8 mouse cellular contexts compared by ENCODE assay signal in the genomic region with DNA sequence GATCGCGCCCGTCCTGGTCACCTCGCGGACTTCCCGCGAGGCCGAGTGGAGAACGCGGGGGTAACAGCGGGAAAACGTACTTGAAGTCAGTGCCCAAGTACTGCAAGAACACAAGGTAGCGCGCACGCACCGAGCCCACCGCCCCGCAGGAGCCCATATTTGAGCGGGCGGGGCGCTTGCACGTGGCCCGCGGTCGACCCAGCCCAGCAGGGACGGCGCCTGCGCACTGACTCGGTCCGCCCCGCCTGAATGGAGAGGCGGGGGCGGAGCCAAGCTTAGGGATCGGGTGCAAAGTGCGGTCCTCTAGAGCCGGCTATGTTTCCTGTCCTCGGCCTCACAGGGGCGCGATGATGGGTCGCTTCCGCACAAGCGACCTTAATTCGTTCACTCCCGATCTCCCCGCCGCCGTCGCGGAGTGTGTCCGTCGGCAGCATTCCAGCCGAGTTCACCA. TPM values are rescaled to one million over a fixed set of nuclear protein-coding genes. Genes with fewer than 3 reads are reported as not detected.
DNase-seq lines count a peak whose midpoint lies in the region; ATAC-seq and TF ChIP-seq lines count a peak whose summit lies in the region.

TSS of gene Pusl1 (minus strand) at position 231 of the 451 bp plus-strand sequence.
TSS of gene Acap3 (plus strand) at position 272 of the 451 bp plus-strand sequence.

- H3K36me3 ChIP-seq in forebrain, embryonic 10.5 days (replicated peaks) = peaks cover 46% of the 10 kb centered on the region
- peaks cover 29% of the 10 kb centered on the region for H3K36me3 ChIP-seq in heart, embryonic 15.5 days
- H3K36me3 ChIP-seq in liver, embryonic 14.5 days (replicated peaks; ENCODE audit: control insufficient read depth, insufficient read depth, low read depth) = peaks cover 25% of the 10 kb centered on the region
- H3K36me3 ChIP-seq in neural tube, embryonic 11.5 days (ENCODE audit: control insufficient read depth, insufficient read depth, low read length) = peaks cover 13% of the 10 kb centered on the region
- peaks cover 7% of the 10 kb centered on the region for H3K36me3 ChIP-seq in stomach, postnatal 0 days (ENCODE audit: control insufficient read depth, insufficient read depth, low read length)

- no peaks in the 10 kb centered on the region for H3K27me3 ChIP-seq in forebrain, embryonic 10.5 days (ENCODE audit: poor library complexity, severe bottlenecking)
- H3K27me3 ChIP-seq in heart, embryonic 15.5 days = no peaks in the 10 kb centered on the region
- H3K27me3 ChIP-seq in liver, embryonic 14.5 days (ENCODE audit: control insufficient read depth, insufficient read depth, low read length) = no peaks in the 10 kb centered on the region
- no peaks in the 10 kb centered on the region for H3K27me3 ChIP-seq in neural tube, embryonic 11.5 days (ENCODE audit: control insufficient read depth, insufficient read depth, low read length)
- no peaks in the 10 kb centered on the region for H3K27me3 ChIP-seq in stomach, postnatal 0 days (ENCODE audit: control insufficient read depth, insufficient read depth, low read length)

- H3K4me1 ChIP-seq in forebrain, embryonic 10.5 days = peaks cover 50% of the 10 kb centered on the region
- peaks cover 41% of the 10 kb centered on the region for H3K4me1 ChIP-seq in heart, embryonic 15.5 days (replicated peaks)
- peaks cover 16 to 32% of the 10 kb centered on the region in 2 experiments for H3K4me1 ChIP-seq in liver, embryonic 14.5 days (replicated peaks; ENCODE audit: control insufficient read depth in 2 of 2, insufficient read depth in 2 of 2, low read length in 1 of 2)
- peaks cover 27% of the 10 kb centered on the region for H3K4me1 ChIP-seq in neural tube, embryonic 11.5 days (ENCODE audit: control insufficient read depth, insufficient read depth, low read length)
- peaks cover 10% of the 10 kb centered on the region for H3K4me1 ChIP-seq in stomach, postnatal 0 days (replicated peaks; ENCODE audit: control insufficient read depth, insufficient read depth)

- TF ChIP-seq CTCF in liver, embryonic 14.5 days (IDR thresholded peaks at IDR 0.05; ENCODE audit: low read depth) = no peak
- no peak for TF ChIP-seq CTCF in stomach, postnatal 0 days (IDR thresholded peaks at IDR 0.05; ENCODE audit: low read depth)

- H3K4me2 ChIP-seq in heart, embryonic 15.5 days = peak within 1 kb of the TSS; percentile 93
- H3K4me2 ChIP-seq in liver, embryonic 14.5 days (ENCODE audit: low read depth) = peak within 1 kb of the TSS; percentile 91
- peak within 1 kb of the TSS; percentile 98 for H3K4me2 ChIP-seq in neural tube, embryonic 11.5 days (ENCODE audit: low read depth)
- peak within 1 kb of the TSS; percentile 97 for H3K4me2 ChIP-seq in stomach, postnatal 0 days (replicated peaks; ENCODE audit: low read depth)

- H3K9me3 ChIP-seq in forebrain, embryonic 10.5 days = no peaks in the 10 kb centered on the region
- no peaks in the 10 kb centered on the region for H3K9me3 ChIP-seq in heart, embryonic 15.5 days (replicated peaks)
- no peaks in the 10 kb centered on the region for H3K9me3 ChIP-seq in liver, embryonic 14.5 days (ENCODE audit: control insufficient read depth, low read length)
- H3K9me3 ChIP-seq in neural tube, embryonic 11.5 days (ENCODE audit: control insufficient read depth, low read length) = no peaks in the 10 kb centered on the region
- H3K9me3 ChIP-seq in stomach, postnatal 0 days (ENCODE audit: control insufficient read depth, low read length) = no peaks in the 10 kb centered on the region

- no peak for TF ChIP-seq EP300 in liver, embryonic 14.5 days (IDR thresholded peaks at IDR 0.05; ENCODE audit: low read depth)
- TF ChIP-seq EP300 in stomach, postnatal 0 days (optimal IDR thresholded peaks at IDR 0.05) = no peak

- 0% methylated on average over 52 of the region's 52 CpGs for WGBS in forebrain, embryonic 10.5 days
- under 1% methylated on average over 52 of the region's 52 CpGs for WGBS in heart, embryonic 15.5 days
- under 1% methylated on average over 52 of the region's 52 CpGs for WGBS in liver, embryonic 14.5 days (ENCODE audit: insufficient replicate concordance)
- 0% methylated on average over 52 of the region's 52 CpGs for WGBS in neural tube, embryonic 11.5 days
- WGBS in stomach, postnatal 0 days = under 1% methylated on average over 52 of the region's 52 CpGs

- H3K27ac ChIP-seq in forebrain, embryonic 10.5 days = peak within 1 kb of the TSS; percentile 95
- peak within 1 kb of the TSS; percentile 99 for H3K27ac ChIP-seq in heart, embryonic 15.5 days
- H3K27ac ChIP-seq in liver, embryonic 14.5 days = peak within 1 kb of the TSS; percentile 92
- peak within 1 kb of the TSS; percentile 96 for H3K27ac ChIP-seq in neural tube, embryonic 11.5 days (ENCODE audit: low read depth, low read length)
- peak within 1 kb of the TSS; percentile 99 for H3K27ac ChIP-seq in stomach, postnatal 0 days (replicated peaks)

- DNase-seq in c-Kit-negative CD71-positive TER-119-positive erythroid progenitor cells, embryonic 14.5 days (ENCODE audit: low read depth, low spot score) = peak; percentile 90
- DNase-seq in forebrain, embryonic 10.5 days (ENCODE audit: extremely low spot score, low spot score) = peak; percentile 95
- DNase-seq in kidney, postnatal 25 days = peak; percentile 97 to 99
- DNase-seq in liver, embryonic 14.5 days (ENCODE audit: low read depth in 3 of 3, low spot score in 3 of 3) = peak; percentile 85 to 88 (median 87)
- DNase-seq in neural tube, embryonic 11.5 days (ENCODE audit: low spot score) = peak; percentile 97
- peak; percentile 96 for DNase-seq in stomach, postnatal 0 days (ENCODE audit: low spot score)

- peak within 1 kb of the TSS; percentile 93 for H3K9ac ChIP-seq in heart, embryonic 15.5 days
- H3K9ac ChIP-seq in liver, embryonic 14.5 days (replicated peaks) = peak within 1 kb of the TSS; percentile 95
- peak within 1 kb of the TSS; percentile 88 for H3K9ac ChIP-seq in neural tube, embryonic 11.5 days (ENCODE audit: low read length)
- peak within 1 kb of the TSS; percentile 94 for H3K9ac ChIP-seq in stomach, postnatal 0 days (ENCODE audit: low read length)

- peak within 1 kb of the TSS; percentile 94 for H3K4me3 ChIP-seq in forebrain, embryonic 10.5 days
- peak within 1 kb of the TSS; percentile 88 for H3K4me3 ChIP-seq in heart, embryonic 15.5 days
- H3K4me3 ChIP-seq in liver, embryonic 14.5 days (ENCODE audit: insufficient read depth in 1 of 2, low read depth in 2 of 2, low read length in 2 of 2) = peak within 1 kb of the TSS; percentile 71 to 90
- H3K4me3 ChIP-seq in neural tube, embryonic 11.5 days (ENCODE audit: low read depth, low read length) = peak within 1 kb of the TSS; percentile 90
- H3K4me3 ChIP-seq in stomach, postnatal 0 days (ENCODE audit: low read depth, low read length) = peak within 1 kb of the TSS; percentile 94

- peak; percentile 81 for ATAC-seq in CD4-positive, CD25-positive, alpha-beta regulatory T cell, adult 4 months
- peak; percentile 88 for ATAC-seq in heart, embryonic 15.5 days (replicated peaks; ENCODE audit: insufficient number of reproducible peaks, insufficient read depth, low FRiP score, low read depth)
- ATAC-seq in liver, embryonic 14.5 days (ENCODE audit: insufficient read depth) = peak; percentile 85
- ATAC-seq in neural tube, embryonic 11.5 days (ENCODE audit: insufficient read depth, low FRiP score, low TSS enrichment) = peak; percentile 89
- peak; percentile 85 for ATAC-seq in stomach, postnatal 0 days (ENCODE audit: low FRiP score, low TSS enrichment)

RNA-seq across cellular contexts. Expression of gene Pusl1, which starts in this region (rescaled TPM):
- polyA plus RNA-seq in CD4-positive, CD25-positive, alpha-beta regulatory T cell, adult 4 months (2017; shearing (Covaris generic)) = 10 to 100 TPM; 22.1 to 27.6 TPM
- 54.5 and 56.3 TPM in 2 replicates for polyA plus RNA-seq in forebrain, embryonic 10.5 days (2016; fragmentation: Nextera tagmentation; extraction: Ambion mirVana)
- 28.7 and 32.4 TPM in 2 replicates for polyA plus RNA-seq in heart, embryonic 15.5 days (2015; fragmentation: Nextera tagmentation; extraction: Ambion mirVana)
- 16.8 and 19.4 TPM in 2 replicates for polyA plus RNA-seq in liver, embryonic 14.5 days (2012; rRNA removed)
- 12.9 and 14.9 TPM in 2 replicates for polyA plus RNA-seq in liver, embryonic 14.5 days (2014; fragmentation: Nextera tagmentation; extraction: Ambion mirVana)
- polyA plus RNA-seq in neural tube, embryonic 11.5 days (2014; fragmentation: Nextera tagmentation; extraction: Ambion mirVana) = 37.5 and 42.2 TPM in 2 replicates
- 35.7 and 36.5 TPM in 2 replicates for polyA plus RNA-seq in stomach, postnatal 0 days (2015; fragmentation: Nextera tagmentation; extraction: Ambion mirVana)

RNA-seq across cellular contexts. Expression of gene Acap3, which starts in this region (rescaled TPM):
- polyA plus RNA-seq in CD4-positive, CD25-positive, alpha-beta regulatory T cell, adult 4 months (2017; shearing (Covaris generic)) = 1 to 10 TPM; 3.2 to 4.1 TPM
- 24.3 and 24.5 TPM in 2 replicates for polyA plus RNA-seq in forebrain, embryonic 10.5 days (2016; fragmentation: Nextera tagmentation; extraction: Ambion mirVana)
- polyA plus RNA-seq in heart, embryonic 15.5 days (2015; fragmentation: Nextera tagmentation; extraction: Ambion mirVana) = 8.2 and 13.5 TPM in 2 replicates
- polyA plus RNA-seq in liver, embryonic 14.5 days (2012; rRNA removed) = 9.4 and 9.6 TPM in 2 replicates
- 4.7 and 5.5 TPM in 2 replicates for polyA plus RNA-seq in liver, embryonic 14.5 days (2014; fragmentation: Nextera tagmentation; extraction: Ambion mirVana)
- polyA plus RNA-seq in neural tube, embryonic 11.5 days (2014; fragmentation: Nextera tagmentation; extraction: Ambion mirVana) = 44.3 and 45.4 TPM in 2 replicates
- polyA plus RNA-seq in stomach, postnatal 0 days (2015; fragmentation: Nextera tagmentation; extraction: Ambion mirVana) = 9.7 and 10.2 TPM in 2 replicates

Comparison
In these comparisons a context has a peak if more than half of its experiments do, and no peak if none do; other contexts are left out.
1. Peak in every context shown above with its lines: DNase-seq, ATAC-seq, H3K4me3 ChIP-seq and H3K27ac ChIP-seq.